Mouse (Mus musculus) neural tube, embryonic 12.5 days (tissue): ENCODE results near the gene Lyrm7. TPM values are rescaled to one million over a fixed set of nuclear protein-coding genes. Genes with fewer than 3 reads are reported as not detected.

ENCODE experiments used
- ATAC-seq: fragments of 200-750 bp; cut with Nextera tagmentation; 2 replicates; pipeline ENCODE4 v1.8.0; 2017; ENCODE audit warnings: low read depth, mild to moderate bottlenecking, moderate TSS enrichment, moderate library complexity; ENCODE audit not compliant: low FRiP score
- H3K27ac ChIP-seq: fragments of 300-500 bp; sonication (generic); 2 replicates; pipeline ENCODE4 v1.5.1; 2016
- H3K27me3 ChIP-seq: fragments of 300-500 bp; sonication (generic); replicated peaks from 2 replicates; pipeline ENCODE4 v1.6.1; 2016; ENCODE audit warnings: mild to moderate bottlenecking
- H3K36me3 ChIP-seq: fragments of 300-500 bp; sonication (generic); 2 replicates; pipeline ENCODE4 v1.6.1; 2016; ENCODE audit warnings: mild to moderate bottlenecking
- H3K4me1 ChIP-seq: fragments of 300-500 bp; sonication (generic); 2 replicates; pipeline ENCODE4 v1.6.1; 2016
- H3K4me2 ChIP-seq: fragments of 300-500 bp; sonication (generic); replicated peaks from 2 replicates; pipeline ENCODE4 v1.6.1; 2016; ENCODE audit warnings: mild to moderate bottlenecking
- H3K4me3 ChIP-seq: fragments of 300-500 bp; sonication (generic); 2 replicates; pipeline ENCODE4 v1.5.1; 2016
- H3K9ac ChIP-seq: fragments of 300-500 bp; sonication (generic); 2 replicates; pipeline ENCODE4 v1.6.1; 2016; ENCODE audit warnings: mild to moderate bottlenecking
- H3K9me3 ChIP-seq: fragments of 300-500 bp; sonication (generic); 2 replicates; pipeline ENCODE4 v1.6.1; 2016; ENCODE audit warnings: mild to moderate bottlenecking
- WGBS: fragments of 180-500 bp; shearing (Covaris S2); methylation state at CpG from one replicate; pipeline ENCODE4 v1.1.7; 2016; 5-methylcytosine and 5-hydroxymethylcytosine counted together
- polyA plus RNA-seq: library from polyadenylated mRNA; unstranded; fragments of >200 nt; fragmentation: Nextera tagmentation; extraction: Ambion mirVana; gene quantifications from 2 replicates; pipeline ENCODE4 v1.2.1, GENCODE M21; 2016

Lyrm7 gene
- polyA plus RNA-seq: 7.4 and 8.7 TPM in 2 replicates

GRCm38 (mm10) chr11:54860256-54861038 is at the start of gene Lyrm7:
Lyrm7 (minus strand) TSS chr11:54860916.
- Histone ChIP-seq H3K4me3 (peak within 1 kb of the TSS; percentile 55), H3K36me3 (no peaks in the 10 kb centered on the region), H3K4me1 (peaks cover 5% of the 10 kb centered on the region; the same call in 1 of the 2 replicates), H3K9me3 (no peaks in the 10 kb centered on the region), H3K9ac (peak within 1 kb of the TSS; percentile 70), H3K4me2 (peak within 1 kb of the TSS; percentile 88), H3K27ac (peak within 1 kb of the TSS; percentile 61; the same call in 1 of the 2 replicates), H3K27me3 (no peaks in the 10 kb centered on the region)
- WGBS: under 1% methylated on average over 42 of the region's 42 CpGs
- peak; percentile 94 for ATAC-seq

DNA sequence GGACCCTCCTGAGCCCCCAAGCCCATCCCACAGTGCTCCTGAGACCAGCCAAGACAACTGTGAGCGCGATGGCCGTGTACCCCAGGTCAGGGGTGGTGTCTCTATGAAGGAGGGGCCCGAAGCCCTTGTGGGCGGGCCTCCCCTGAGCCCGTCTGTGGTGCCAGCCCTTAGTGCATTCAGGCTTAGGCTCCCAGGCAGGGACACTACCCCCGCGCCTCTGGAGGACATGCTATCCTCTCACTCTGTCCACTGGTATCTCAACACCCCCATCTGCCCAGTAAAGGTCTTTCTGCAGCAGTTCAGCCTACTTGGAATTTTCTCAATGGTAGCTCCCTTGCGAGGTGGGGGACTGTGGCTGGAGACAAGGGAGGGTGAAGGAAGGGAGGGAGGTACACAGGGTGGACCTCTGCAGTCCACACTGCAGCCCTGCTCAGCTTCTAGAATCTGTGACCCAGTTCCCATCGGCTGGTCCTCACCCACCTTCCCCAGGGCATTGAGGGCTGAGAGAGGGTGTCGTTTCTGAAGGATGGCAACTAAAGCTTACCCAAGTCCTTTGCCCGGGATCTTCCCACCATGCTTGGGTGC is 49.5 kb upstream of the Lyrm7 start:
- Histone ChIP-seq H3K4me3 (no peak overlapping the region), H3K36me3 (peaks cover 28% of the 10 kb centered on the region), H3K9me3 (no peaks in the 10 kb centered on the region), H3K27ac (no peak overlapping the region), H3K9ac (no peak overlapping the region), H3K27me3 (no peaks in the 10 kb centered on the region), H3K4me1 (no peaks in the 10 kb centered on the region), H3K4me2 (no peak overlapping the region)
- no peak for ATAC-seq
- WGBS: 89% methylated on average over 12 of the region's 12 CpGs

GRCm38 (mm10) chr11:54909273-54909672 is 48.6 kb upstream of the Lyrm7 start:
- Histone ChIP-seq H3K9ac (no peak overlapping the region), H3K4me3 (no peak overlapping the region), H3K36me3 (peaks cover 22% of the 10 kb centered on the region), H3K9me3 (no peaks in the 10 kb centered on the region), H3K4me1 (0 out of 2 replicates have a peak, but pooled peaks cover 4% of the 10 kb centered on the region), H3K27ac (no peak overlapping the region), H3K4me2 (no peak overlapping the region), H3K27me3 (no peaks in the 10 kb centered on the region)
- WGBS: 93% methylated on average over 11 of the region's 11 CpGs
- no peak for ATAC-seq

GRCm38 (mm10) chr11:54907259-54907658 is 46.5 kb upstream of the Lyrm7 start:
- no peak overlapping the region for H3K9ac ChIP-seq
- WGBS: 90% methylated on average over 5 of the region's 5 CpGs
- no peak overlapping the region for H3K27ac ChIP-seq
- H3K4me3 ChIP-seq: no peak overlapping the region
- no peak for ATAC-seq
- no peaks in the 10 kb centered on the region for H3K9me3 ChIP-seq
- H3K4me1 ChIP-seq: peaks cover 17% of the 10 kb centered on the region; the same call in 1 of the 2 replicates
- no peak overlapping the region for H3K4me2 ChIP-seq
- peaks cover 21% of the 10 kb centered on the region for H3K36me3 ChIP-seq
- H3K27me3 ChIP-seq: no peaks in the 10 kb centered on the region

- WGBS: 82% methylated on average over 4 of the region's 4 CpGs
These were observed 45.8 kb upstream of the Lyrm7 start for GRCm38 (mm10) chr11:54906466-54906865.

GRCm38 (mm10) chr11:54905931-54906330 is 45.2 kb upstream of the Lyrm7 start:
- Histone ChIP-seq H3K36me3 (peaks cover 15% of the 10 kb centered on the region), H3K4me1 (peaks cover 18% of the 10 kb centered on the region; the same call in 1 of the 2 replicates), H3K9me3 (no peaks in the 10 kb centered on the region), H3K9ac (no peak overlapping the region), H3K27ac (no peak overlapping the region), H3K27me3 (no peaks in the 10 kb centered on the region), H3K4me3 (no peak overlapping the region), H3K4me2 (no peak overlapping the region)
- WGBS: 74% methylated on average over 4 of the region's 4 CpGs
- no peak for ATAC-seq

More at GRCm38 (mm10) chr11:54906466-54906865, 45.8 kb upstream of the Lyrm7 start:
- Histone ChIP-seq H3K36me3 (peaks cover 21% of the 10 kb centered on the region), H3K4me2 (no peak overlapping the region), H3K9me3 (no peaks in the 10 kb centered on the region), H3K4me1 (peaks cover 18% of the 10 kb centered on the region; the same call in 1 of the 2 replicates), H3K4me3 (no peak overlapping the region), H3K27me3 (no peaks in the 10 kb centered on the region), H3K9ac (no peak overlapping the region), H3K27ac (no peak overlapping the region)
- no peak for ATAC-seq

GRCm38 (mm10) chr11:54905086-54905485 is 44.4 kb upstream of the Lyrm7 start:
- WGBS: 79% methylated on average over 3 of the region's 3 CpGs
- Histone ChIP-seq H3K27me3 (no peaks in the 10 kb centered on the region), H3K27ac (no peak overlapping the region), H3K9me3 (no peaks in the 10 kb centered on the region), H3K4me2 (no peak overlapping the region), H3K36me3 (peaks cover 8% of the 10 kb centered on the region), H3K4me3 (no peak overlapping the region), H3K9ac (no peak overlapping the region), H3K4me1 (peaks cover 18% of the 10 kb centered on the region; the same call in 1 of the 2 replicates)
- ATAC-seq: no peak

- peak overlapping the region; percentile 84 for H3K4me2 ChIP-seq
- WGBS: 39% methylated on average over 4 of the region's 4 CpGs
These were observed 43.4 kb upstream of the Lyrm7 start for GRCm38 (mm10) chr11:54903940-54904706.

DNA sequence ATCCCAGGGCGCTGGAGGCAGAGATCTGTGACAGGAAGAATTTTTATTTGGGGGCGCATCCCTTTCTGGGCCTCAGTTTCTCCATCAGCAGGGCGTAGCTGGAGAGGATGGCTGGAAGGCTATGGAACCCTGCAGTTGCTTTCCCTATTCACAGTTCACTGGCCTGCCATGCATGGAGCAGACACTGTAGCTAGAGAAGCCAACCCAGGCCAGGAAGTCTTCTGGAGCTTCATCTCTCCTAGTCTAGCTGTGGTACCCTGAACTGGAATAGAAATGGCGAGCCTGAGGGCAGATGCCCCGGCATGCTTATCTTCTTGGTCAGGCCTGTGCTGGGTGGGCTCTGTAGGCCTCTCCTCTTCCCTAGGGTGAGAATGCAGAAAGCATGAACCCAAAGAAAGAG is 42.6 kb upstream of the Lyrm7 start:
- H3K27ac ChIP-seq: no peak overlapping the region

More at GRCm38 (mm10) chr11:54903940-54904706, 43.4 kb upstream of the Lyrm7 start:
- Histone ChIP-seq H3K9ac (no peak overlapping the region), H3K4me1 (peaks cover 18% of the 10 kb centered on the region; the same call in 1 of the 2 replicates), H3K27me3 (no peaks in the 10 kb centered on the region), H3K36me3 (no peaks in the 10 kb centered on the region; the same call in 1 of the 2 replicates), H3K9me3 (no peaks in the 10 kb centered on the region), H3K27ac (no peak overlapping the region), H3K4me3 (no peak overlapping the region)
- no peak for ATAC-seq

DNA sequence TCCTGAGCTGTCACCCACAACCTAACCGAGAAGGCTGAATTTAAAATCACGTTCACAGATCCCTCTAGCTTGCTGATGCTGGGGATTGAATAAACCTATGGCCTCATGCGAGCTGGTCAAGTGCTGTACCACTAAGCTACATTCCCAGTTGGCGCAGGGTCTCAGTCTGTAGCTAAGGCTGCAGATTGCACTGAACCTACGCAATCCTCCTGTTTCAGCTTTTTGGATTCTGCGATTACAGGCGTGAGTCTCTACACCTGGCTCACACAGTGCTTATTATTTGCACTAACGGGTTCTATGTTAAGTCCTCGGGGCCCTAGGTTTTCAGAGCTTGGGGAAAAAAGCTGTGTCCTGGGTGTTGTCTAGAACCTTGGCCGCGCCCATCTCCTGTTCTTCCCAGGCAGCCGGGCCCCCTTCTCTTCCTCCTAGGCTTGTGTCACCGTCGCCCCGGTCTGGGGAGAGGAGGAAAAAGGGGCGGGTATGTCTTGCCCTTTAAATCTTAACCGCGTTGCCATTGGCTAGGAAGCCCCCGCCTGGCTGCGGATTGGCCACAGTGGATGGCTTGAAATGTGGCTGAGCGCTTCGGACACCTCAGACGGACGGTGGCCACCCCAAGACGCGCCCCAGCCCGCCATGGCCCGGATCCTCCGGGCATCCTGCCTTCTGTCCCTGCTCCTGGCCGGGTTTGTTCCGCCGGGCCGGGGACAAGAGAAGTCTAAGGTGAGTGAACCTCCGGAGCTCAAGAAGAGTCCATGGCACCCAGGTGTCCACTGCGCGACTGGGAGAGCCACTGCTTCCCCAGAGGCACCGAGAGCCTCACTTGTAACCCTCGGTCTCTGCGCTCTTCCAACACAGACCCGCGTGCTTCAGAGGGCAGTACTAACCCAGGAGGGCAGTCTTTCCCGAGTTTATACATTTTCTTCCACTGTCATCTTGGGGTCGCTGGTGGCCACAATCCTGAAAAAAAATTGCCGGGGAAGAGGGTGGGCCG is 41.9 kb upstream of the Lyrm7 start, which contains the start of gene Gpx3:
TSS of gene Gpx3 (plus strand) at position 121 of the 991 bp plus-strand sequence.
- Histone ChIP-seq H3K36me3 (no peaks in the 10 kb centered on the region), H3K4me3 (peak within 1 kb of the TSS; percentile 52), H3K27ac (no peak within 1 kb of the TSS), H3K27me3 (no peaks in the 10 kb centered on the region), H3K9me3 (no peaks in the 10 kb centered on the region), H3K4me1 (peaks cover 18% of the 10 kb centered on the region; the same call in 1 of the 2 replicates), H3K4me2 (peak within 1 kb of the TSS; percentile 84), H3K9ac (peak within 1 kb of the TSS; percentile 56)
- ATAC-seq: peak; percentile 89
- WGBS: 18% methylated on average over 45 of the region's 45 CpGs

More for the DNA sequence above, 42.6 kb upstream of the Lyrm7 start:
- H3K9me3 ChIP-seq: no peaks in the 10 kb centered on the region
- H3K4me1 ChIP-seq: peaks cover 18% of the 10 kb centered on the region; the same call in 1 of the 2 replicates
- ATAC-seq: no peak
- H3K36me3 ChIP-seq: no peaks in the 10 kb centered on the region; the same call in 1 of the 2 replicates
- H3K9ac ChIP-seq: no peak overlapping the region
- H3K4me3 ChIP-seq: peak overlapping the region; percentile 52; the same call in 1 of the 2 replicates
- H3K27me3 ChIP-seq: no peaks in the 10 kb centered on the region
- peak overlapping the region; percentile 84 for H3K4me2 ChIP-seq
- 77% methylated on average over 5 of the region's 5 CpGs for WGBS

GRCm38 (mm10) chr11:54899657-54900056 is 38.9 kb upstream of the Lyrm7 start:
- Histone ChIP-seq H3K9ac (no peak overlapping the region), H3K36me3 (no peaks in the 10 kb centered on the region), H3K4me1 (peaks cover 17% of the 10 kb centered on the region; the same call in 1 of the 2 replicates), H3K27ac (no peak overlapping the region), H3K4me3 (no peak overlapping the region), H3K4me2 (no peak overlapping the region), H3K9me3 (no peaks in the 10 kb centered on the region), H3K27me3 (no peaks in the 10 kb centered on the region)
- ATAC-seq: no peak
- 80% methylated on average over 4 of the region's 4 CpGs for WGBS
